Mouse (Mus musculus): Measurements from ENCODE around the gene Osbpl3.

DNA sequence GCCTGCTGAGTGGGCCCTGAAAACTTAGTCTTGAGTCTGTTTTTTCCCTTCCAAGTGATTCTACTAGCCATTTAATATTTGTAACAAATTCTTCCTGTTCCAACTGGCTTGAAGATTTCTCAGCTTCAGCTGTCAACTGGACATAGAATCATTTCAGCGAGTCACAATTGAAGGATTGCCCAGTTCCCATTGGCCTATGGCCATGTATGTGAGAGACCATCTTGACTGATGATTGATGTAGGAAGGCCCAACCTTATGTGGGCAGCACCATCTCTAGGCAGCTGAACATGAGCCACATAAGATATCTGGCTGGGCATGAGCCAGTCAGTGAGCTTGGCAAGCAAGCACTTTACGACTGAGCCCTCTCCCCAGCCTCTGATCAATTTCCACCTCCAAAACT, 42.3 kb upstream of the Osbpl3 start:
- TF ChIP-seq MAFK (IDR thresholded peaks at IDR 0.05; ENCODE audit: insufficient read depth, low read depth, low read length) (no peak), ZNF384 (IDR thresholded peaks at IDR 0.05; ENCODE audit: low read depth, low read length) (no peak), ZC3H11A (IDR thresholded peaks at IDR 0.05; ENCODE audit: borderline replicate concordance, low read depth, low read length) (no peak)
